Mouse (Mus musculus) frontal cortex, postnatal 14 days (tissue): Measurements from ENCODE around the gene Hhex.

Experiments
- DNase-seq, 2 experiments: peaks; one replicate each; pipeline ENCODE4 v3.0.0; 2022; ENCODE audit warnings: low spot score in 2 of 2

The Hhex gene

GRCm38 (mm10) chr19:37449246-37449645, 14.6 kb downstream of the Hhex start:
- DNase-seq: no peak

DNA sequence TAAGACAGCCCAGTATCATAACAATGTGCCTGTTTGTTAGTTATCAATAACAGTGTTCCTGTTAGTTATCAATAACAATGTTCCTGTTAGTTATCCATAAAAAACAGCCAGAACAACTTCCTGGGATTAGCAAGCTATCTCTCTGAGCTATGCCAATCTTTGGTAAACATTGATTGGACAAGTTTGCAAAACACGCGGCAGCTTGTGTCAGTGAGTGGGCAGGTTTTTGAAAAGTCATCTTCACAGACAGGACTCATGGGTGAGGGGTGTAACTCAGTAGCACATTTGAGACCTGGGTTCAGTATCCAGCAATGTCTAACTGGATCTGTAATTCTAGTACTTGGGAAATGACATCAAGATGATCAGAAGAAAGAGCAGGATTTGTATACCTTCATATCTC, 20.9 kb downstream of the Hhex start:
- DNase-seq: no peak

DNA sequence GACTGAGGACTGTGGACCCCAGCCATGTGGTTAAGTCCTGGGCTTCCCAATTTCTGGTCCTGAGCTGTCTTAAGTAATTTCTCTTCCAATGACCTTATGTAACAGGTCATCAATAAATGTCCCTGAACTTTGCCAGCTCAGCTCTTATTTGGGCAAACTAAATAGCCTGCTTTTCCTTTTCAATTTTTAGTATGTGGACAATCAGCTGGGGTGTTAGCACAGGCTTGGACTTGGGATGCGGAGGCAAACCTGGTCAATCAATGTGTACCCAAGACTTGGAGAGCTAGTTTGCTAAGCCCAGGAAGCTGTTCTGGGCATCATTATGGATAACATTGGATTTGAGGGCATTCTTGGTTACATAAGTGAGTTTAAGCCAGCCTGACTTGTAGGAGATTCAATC, 21.4 kb downstream of the Hhex start:
- no peak for DNase-seq

DNA sequence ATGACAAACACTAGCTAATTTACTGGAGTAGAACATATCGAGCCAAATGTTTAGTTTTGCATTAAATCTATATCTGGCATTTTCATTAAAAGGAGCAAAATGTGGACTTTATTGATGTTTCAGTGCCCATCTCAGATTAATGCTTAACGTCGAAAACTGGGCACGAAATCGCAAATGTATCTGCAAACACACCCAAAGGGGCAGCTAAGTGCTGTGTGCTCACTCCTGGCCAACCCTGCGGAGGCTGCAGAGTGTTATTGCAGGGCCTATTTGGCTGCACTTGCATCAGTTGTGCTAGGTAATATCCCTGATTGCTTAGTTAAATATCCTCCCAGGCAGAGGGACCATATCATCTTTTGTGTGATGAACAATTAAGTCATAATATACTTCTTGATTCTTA, 23.4 kb downstream of the Hhex start:
- DNase-seq: no peak

DNA sequence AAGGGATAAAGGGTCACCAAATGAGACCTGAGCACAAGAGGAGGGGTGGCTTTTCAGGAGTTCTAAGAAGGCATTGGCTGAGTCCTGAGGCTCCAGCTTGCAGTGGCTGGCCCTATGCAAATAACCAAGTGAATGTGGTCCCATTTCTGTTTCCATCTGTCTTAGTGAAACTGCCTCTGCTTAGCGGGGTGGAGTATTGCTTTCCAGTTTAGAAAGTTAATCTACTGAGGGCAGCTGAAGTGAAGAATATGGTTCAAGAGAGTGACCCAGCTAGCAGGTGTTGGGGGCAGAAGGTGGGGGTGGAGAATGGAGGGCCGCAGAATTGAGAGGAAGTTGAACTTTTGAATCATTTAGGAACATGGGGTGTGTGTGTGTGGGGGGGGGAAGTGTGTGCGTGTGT, 31.8 kb downstream of the Hhex start:
- no peak for DNase-seq

GRCm38 (mm10) chr19:37466978-37467377, 32.4 kb downstream of the Hhex start:
- no peak for DNase-seq

GRCm38 (mm10) chr19:37468841-37469566, 34.4 kb downstream of the Hhex start:
- no peak for DNase-seq

DNA sequence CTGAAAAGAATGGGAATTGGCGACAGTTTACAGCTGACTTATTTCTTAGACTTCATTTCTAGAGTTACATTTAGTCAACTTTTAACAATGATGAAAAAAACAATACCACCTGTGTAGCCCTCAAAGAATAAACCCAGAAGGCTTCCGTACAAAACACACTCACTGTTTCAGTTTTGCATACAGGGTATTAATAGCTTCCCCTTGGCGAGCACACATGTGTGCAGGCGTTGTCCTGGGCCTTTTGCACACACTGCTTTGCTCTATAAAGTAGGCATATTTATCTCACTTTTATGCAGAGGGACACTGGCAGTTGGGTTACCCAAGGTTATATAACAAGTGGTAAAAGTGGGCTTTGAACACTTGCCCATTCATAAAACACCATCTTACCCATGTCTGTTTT, 37.1 kb downstream of the Hhex start:
- no peak for DNase-seq

- DNase-seq: no peak
These were observed 38.0 kb downstream of the Hhex start for GRCm38 (mm10) chr19:37472589-37472988.

DNA sequence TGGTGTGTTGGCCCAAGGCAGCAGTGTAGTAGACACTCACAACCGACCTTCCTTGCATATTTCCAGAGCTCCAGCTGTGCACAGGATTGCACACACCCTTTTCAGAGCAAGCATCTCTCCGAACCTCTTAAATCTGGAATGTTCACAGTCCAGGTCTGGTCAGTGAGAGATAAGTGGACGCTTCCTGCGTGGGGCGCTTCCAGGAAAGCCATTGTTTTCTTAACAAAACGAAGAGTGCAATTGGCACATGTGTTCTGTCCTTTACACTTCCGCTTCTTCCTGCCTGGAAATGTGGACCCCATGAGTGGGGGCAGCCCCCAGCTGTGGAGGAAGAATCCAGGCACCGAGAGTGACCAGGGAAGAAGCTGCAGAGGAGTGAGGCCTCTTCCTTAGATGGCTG, 47.1 kb downstream of the Hhex start:
- DNase-seq: no peak

- DNase-seq: no peak
These were observed 48.1 kb downstream of the Hhex start for GRCm38 (mm10) chr19:37482556-37483187.

DNA sequence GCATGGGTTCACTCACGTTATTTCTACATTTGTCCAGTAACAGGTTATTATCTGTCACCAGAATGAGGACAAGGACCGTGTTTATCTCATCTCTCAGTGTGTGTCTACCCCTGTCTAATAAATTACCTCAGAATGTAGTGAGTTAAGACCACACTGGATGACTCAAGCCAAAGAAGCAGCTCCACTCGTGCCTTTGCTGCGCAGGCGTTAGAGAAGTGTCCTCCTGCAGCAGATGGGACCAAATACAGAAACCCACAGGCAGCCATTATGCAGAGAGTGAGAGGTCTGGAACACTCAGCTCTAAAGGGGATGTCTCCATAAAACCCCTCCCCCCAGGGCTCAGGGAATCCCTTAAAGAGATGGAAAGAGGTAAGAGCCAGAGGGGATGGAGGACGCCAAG, 50.2 kb downstream of the Hhex start:
- no peak for DNase-seq

GRCm38 (mm10) chr19:37486801-37487200, 52.2 kb downstream of the Hhex start:
- DNase-seq: no peak

- DNase-seq: no peak
These were observed 53.3 kb downstream of the Hhex start for GRCm38 (mm10) chr19:37487811-37488475.

- DNase-seq: no peak
These were observed 54.1 kb downstream of the Hhex start for GRCm38 (mm10) chr19:37488608-37489262.
